Mouse (Mus musculus): ENCODE measurements around the gene Jak1.

The Jak1 gene

DNA sequence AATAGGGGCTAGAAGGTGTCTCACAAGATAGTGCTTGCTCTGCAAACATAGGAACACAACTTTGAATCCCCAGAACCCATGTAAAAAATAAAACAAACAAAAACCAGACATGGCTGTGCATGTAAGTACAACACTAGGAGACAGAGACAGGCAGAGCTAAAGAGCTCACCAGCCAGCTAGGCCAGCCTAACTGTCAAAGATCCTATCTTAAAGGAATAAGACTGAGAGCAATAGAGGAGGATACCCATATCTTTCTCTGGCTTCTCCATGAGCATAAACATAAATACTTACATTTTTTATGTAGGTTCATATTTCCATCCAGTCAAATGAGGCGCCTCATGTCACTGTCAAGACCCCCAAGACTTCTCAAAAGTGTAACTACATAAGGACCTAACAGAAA, 29.1 kb downstream of the Jak1 start:
- no peak for DNase-seq

DNA sequence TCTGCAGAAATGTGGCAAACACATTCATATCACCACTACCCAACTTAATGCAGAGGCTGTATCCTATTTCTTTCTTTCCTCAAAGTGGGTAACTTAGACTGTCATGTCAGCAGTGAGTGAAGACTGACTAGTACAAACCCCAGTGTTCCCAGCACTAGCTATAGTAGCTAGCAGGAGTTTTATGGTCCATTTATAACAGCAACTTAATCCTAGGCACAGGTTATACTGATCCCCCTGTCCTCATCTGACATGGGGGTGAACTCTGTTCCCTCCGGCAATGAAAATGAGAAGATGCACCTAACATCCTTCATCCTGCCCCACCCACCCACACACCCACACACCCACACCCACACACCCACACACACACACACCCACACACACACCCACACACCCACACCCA, 30.3 kb downstream of the Jak1 start:
- DNase-seq = no peak

DNA sequence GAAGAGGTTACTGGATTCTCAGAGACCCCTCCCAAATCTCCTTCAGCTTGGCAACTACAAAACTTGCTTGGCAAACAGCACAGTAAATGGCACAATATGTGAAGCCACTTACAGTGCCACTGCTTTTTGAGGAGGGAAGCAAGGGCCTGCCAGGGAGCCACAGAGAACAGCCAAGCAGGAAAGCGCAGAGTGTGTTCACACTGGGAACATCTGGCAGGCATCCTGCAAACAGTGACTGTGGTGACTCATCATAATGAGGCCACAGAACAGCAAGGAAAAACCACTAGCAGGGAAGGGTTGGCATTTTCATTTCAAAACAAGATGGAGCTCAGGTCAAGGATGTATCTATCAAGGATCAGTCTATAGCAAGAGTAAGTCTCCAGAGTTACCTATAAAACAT, 30.8 kb downstream of the Jak1 start:
- DNase-seq = peak; percentile 49

DNA sequence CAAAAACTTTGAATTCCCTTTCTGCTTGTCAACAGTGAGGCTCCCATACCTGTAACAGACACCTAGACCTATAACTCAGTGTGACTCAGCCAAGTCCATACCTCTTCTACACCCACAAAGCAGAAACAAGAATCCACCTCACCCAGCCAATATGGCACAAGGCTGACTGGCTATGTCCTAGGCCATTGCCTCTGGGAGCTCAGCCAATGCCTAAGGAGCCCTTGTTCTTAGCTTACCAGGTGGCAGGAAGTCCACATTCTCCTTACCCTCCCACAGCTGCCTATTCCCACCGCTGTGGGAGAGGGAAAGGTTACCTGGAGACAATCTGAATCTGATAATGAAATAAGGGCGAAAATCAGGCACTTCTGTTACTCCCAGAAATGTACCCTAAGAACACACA, 34.5 kb downstream of the Jak1 start:
- no peak for DNase-seq

DNA sequence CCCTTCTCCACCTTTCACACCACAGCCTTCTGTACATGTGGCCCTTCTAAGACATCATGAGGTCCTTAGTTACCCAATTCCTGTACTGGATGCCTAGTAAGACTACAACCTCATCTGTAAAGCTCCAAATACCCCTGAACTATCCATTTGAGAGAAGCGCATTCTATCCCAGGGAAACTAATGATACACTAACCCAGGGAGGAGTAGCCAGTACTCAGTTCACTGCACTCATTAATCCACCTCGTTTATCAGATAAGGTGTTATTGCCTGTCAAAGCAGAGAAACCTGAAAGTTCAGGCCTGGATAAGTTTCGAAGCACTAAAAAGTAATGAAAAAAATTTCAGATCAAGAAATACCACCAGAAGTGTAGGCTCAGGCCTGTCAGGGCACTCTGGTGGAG, 37.7 kb downstream of the Jak1 start:
- no peak for DNase-seq

DNA sequence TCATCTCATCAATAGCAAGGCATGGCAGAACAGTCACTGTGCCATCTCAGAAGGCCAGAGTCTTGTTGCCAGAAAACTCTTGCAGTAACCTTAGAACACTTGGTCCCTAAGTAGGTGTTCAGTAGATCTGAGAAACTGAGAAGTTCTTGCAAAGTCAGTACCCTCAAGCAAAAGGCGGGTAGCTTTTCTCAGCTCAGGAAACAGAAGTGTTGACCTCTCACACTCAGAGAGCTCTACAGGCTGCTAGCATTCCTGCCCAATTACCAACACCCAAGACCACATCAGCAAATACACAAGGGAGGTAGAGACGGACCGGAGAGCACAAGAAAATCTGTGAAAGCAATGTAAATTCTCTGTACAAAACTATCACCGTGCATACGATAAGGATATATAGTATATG, 39.1 kb downstream of the Jak1 start:
- no peak for DNase-seq

DNA sequence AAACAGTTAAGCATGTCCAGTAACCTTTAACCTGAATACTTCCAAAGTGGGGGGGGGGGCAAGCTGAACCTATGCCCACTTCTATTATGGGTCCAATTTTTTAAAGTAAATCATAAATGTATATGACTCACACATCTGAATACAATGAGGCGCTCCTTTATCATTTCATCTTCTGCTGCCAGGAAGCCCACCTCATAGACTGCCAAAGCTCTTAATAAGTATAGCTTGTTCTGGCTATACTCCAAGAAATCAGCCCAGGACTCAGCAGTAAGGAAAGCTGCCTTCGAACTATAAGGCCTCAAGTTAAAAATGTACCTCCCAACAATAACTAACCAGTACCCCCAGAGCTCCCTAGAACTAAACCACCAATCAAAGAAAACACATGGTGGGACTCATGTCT, 44.1 kb downstream of the Jak1 start:
- DNase-seq = no peak

DNA sequence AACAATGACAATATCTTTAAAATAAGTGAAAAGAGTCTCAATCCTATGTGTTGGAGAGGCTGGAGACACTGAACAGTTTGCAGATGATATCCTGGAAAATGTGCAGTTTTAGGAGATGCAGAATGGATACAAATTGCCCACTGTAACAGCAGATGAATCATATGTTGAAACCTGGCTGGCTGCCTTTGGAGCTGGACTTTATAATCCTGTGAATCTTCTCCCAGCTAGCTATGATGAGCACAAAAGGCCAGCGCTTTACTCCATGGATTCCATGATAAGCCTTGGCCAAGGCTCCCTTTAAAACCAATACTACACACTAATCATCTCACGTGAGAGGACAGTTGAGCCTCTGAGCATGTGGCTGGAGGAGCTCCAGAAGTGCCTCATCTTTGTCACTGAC, 45.2 kb downstream of the Jak1 start:
- no peak for DNase-seq

DNA sequence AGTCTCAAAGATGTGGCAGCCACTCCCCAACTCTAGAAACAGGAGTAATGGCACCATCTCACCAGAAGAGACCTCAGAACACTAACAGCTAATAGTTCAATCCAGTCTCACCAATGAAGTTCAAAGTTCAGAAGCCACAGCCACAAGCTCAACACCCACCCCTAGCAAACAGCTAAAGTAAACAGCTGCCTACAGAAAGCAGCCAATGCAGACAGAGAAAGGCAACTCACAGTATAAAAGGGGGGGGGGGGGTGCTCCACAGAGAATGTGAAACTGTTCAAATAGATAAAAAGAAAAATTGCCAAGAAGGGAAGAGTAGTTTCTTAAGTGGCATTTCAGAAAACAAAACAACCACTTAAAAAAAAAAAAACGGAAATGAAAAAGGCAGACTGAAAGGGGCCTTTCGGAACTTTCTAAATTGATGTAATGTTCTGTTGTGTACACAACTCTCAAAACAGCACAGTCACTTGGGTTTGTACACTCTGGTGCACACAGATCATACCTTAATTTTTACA, 48.0 kb downstream of the Jak1 start:
- DNase-seq = no peak

DNA sequence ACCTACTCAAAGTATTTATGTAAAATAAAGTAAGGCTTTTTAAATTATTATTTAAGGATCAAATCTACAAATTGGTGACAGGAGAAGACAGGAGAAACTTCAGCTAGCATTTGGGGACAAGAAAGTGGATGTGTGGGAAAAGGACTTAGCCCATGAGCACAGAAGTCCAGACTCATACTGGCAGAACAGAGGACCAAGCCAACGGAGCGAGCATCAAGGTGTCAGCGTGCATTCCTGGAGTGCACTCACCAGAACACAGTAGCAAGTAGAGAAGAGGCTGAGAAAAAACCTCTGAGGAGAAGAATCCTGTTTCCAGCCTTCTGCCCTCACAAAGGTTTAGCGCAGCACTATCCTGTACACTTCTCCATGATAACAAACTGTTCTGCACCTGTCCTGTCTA, 48.8 kb downstream of the Jak1 start:
- DNase-seq = peak; percentile 68

DNA sequence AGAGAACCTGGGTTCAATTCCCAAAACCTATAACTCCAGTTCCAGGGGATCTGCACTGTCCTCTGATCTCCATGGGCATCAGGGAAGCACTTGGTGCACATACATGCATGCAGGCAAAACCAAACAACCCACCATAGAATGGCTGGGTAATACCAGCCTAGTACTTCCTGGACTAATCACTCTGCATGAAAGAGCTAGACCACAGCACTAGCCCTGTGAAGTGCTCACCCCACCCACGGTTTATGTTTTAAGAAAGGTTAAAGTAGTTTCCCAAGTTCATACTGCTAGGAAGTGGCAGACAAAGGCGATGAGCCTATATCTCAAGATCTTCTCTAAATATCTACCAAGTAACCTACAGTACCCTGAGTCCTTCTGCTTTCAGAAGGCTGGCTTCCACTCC, 51.6 kb downstream of the Jak1 start:
- no peak for DNase-seq

DNA sequence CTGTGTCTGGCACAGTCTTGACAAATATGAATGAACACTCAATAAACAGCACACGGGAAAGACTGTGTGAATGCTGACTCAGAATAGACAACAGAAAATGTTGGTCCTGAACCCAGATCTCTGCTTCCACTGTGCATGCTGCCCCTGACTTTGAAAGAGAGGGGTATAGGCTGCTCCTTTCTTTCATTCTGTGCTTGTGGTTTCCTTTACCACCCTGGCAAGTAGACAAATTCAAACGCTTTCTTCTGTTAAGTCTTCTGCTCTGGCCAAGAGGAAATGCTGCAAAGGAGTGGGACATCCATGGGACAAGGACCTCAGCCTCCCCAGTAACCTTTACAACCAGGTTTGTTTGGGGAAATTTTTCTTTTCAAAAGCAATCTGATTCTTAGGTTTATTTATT, 57.6 kb downstream of the Jak1 start:
- no peak for DNase-seq

DNA sequence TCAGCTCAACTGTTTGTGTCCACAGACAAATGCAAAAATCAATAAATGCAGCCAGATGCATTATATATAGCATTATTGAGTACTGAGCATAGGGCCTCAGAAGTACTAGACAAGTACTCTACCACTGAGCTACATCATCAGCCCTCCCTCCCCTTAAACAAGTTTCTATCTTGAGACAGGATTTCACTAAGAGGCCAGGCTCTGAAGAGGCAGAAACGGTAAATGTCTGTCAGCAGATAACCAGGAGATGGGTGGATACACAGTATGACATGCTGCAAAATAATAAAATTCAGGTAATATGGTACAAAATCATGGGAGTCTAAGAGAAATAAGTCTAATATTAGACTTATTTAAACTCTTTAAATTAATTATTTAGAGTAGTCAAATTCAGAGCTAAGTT, 61.6 kb downstream of the Jak1 start:
- no peak for DNase-seq

DNA sequence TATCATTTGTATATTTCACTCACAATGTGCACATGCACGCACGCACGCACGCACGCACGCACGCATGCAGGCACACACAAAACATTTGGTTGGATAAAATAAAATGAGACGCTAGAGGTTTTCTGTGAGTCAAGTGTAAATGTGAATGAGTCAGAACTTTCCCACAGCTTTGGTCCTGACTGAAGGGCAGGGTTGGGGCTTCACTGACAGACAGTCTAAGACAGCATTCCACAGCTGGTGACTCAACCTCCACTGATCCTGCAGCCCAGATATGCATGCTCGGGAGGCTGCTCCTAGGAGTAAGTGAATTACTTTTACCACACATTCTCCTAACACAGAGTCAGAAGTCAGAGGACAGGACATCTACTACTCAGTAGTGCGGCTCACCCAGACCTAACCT, 62.5 kb downstream of the Jak1 start:
- no peak for DNase-seq

DNA sequence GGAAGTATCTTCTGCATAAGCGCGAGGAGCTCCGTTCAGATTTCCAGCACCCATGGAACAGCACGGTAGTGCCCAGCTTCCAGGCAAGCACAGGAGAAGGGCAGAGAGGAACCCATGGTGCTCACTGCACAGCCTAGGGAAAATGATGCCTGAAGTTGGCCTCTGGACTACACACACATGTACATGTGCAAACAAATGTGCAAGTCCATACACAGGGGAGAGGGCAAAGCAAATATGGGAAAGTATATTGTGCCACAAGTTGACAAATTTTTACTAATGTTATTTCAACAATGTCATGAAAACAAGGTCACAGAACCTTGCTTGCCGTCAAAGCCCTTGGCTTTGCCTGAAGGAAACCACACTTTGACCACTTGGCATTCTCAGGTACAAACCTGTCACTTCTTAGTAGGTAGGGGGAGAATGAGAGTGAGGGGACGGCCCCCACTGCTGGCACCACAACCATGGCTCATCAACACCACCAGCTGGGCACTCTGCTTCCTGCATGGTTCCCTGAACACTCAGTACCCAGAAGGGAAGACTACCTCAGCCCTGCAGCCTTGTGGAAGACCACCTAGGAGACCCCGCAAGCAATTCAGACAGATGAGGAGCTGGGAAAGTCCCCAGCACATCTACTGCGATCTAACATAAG, 65.5 kb downstream of the Jak1 start:
- DNase-seq = no peak

DNA sequence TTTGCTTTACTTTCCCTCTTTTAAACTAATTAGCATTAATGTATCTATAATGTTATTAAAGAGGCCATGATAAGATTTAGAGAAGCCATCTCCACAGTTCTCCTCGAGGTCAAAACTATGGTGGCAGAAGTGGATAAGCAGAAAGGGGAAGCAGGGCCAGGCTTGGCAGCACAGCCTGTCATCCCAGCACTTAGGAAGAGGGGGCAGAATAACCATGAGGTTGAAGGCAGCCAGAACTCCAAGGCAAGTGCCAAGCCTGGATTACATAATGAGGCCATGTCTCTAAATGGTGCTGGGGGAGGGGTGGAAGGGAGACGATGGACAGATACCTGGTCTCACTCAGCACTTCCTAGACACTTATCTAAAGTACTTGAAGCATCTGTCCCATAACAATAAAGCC, 66.7 kb downstream of the Jak1 start:
- DNase-seq = peak; percentile 77

DNA sequence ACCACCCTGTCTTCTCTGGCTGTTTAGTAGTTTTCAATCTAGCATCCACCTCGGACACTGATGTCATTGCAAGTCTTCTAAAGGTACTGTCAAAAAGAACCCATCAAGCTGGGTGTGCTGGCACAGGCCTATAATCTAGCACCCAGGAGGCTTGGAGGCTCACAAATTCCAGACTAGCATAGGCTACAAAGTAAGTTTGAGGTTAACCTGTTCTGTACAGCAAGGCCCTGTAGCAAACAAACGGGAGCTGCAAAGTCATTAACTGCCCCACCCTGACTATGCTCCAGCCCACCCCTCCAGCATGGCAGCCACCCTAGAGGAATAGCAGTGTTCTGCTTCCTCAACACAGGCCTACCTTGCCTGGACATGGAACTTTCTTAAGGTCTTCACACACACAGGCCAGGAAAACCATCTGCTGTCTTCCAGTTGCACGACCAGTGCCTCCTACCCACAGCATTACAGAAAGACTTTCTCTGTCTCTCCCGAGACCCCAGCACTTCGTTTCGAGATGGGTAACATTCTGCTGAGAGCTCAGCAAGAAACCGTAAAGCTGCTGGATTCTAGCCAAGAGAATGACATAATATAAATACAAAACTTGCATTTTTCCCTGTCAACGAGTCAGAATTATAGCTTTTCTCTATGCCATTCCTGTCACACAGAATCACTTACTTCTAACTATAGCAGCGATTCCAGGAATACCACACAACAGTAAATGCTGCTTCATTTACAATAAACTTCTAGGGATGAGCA, 67.5 kb downstream of the Jak1 start:
- no peak for DNase-seq

DNA sequence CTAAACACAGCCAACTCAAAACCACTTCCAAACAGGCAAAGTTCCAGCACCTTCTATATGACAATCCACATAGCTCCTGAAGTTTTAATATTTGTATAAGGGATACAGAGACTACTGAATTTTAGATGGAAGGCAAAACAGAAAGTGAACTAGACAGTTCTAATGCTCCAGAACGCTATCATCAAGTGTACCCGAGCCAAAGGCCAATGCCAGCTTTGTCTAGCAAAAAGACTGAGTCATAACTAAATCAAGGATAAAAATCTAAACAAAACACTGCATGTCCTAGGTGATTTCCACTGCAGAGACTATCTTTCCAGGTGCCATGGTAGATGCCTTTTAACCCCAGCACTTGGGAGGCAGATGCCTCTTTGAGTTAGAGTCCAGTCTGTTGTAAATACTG, 68.7 kb downstream of the Jak1 start:
- DNase-seq = no peak

DNA sequence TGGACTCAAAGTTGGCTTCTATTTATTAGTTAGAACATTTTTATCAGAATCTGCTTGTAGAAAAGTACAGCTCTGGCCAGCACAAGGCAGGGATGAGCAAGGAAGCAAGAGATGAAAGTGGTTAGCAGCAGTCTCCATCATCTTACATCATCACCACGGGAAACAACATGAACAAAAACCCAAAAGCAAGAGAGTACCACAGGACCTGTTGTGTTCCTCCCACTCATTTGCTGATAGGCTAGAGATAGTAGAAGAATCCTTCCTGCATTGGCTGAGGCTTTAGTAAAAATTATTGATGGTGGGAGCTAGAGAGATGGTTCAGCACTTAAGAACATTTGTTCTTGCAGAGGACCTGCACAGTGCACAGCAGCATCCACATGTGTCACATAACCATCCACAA, 70.9 kb downstream of the Jak1 start:
- no peak for DNase-seq

DNA sequence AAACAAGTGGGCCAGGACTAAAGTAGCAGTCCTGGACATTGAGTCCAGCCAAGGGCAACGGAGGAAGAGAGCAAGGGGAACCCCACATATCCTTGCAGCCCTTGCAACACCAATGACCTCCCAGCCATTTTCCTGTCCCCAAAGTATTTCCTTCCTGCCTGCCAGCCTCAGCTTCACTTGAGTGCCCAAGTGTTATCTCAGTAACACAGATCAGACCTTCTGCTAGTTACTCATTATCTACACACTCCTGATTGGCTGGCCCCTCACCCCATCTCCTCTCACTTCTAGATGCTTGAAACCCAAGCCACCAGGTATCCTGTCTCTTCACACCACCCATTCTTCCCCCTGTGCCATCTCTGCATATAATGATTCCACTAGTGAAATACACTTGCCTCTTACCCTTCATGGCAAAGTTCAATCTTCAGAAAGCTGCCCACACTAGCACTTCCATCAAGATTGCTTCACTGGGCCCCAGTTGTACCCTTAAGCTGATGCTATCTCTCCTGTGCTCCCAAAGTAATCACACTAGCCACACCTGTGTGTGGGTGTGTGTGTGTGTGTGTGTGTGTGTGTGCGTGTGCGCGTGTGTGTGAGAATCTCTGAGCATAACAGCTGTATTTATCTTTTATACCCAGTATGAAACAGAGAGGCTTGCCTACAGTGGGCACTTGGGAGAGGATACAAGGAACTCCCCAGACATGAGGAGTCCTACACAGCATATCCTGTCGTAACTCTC, 72.7 kb downstream of the Jak1 start:
- DNase-seq = peak; percentile 33

DNA sequence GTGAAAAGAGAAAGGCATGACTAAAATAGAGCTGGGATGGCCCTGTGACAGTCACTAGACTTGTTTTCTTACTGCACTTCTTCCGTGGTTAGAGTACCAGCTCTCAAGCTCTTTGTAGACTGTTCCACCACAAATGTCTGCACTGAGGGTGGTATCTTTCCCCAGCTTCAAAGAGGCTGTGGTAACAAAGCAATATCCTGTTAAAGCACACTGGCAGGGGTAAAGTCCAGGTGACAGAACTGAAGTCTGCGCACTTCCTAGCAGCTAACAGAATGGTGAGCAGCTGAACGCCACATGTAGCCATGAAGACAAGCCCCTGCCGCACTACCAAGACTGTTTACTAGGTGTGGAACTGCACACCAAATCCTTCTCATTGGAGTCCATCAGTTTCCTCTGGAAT, 77.7 kb downstream of the Jak1 start:
- no peak for DNase-seq

DNA sequence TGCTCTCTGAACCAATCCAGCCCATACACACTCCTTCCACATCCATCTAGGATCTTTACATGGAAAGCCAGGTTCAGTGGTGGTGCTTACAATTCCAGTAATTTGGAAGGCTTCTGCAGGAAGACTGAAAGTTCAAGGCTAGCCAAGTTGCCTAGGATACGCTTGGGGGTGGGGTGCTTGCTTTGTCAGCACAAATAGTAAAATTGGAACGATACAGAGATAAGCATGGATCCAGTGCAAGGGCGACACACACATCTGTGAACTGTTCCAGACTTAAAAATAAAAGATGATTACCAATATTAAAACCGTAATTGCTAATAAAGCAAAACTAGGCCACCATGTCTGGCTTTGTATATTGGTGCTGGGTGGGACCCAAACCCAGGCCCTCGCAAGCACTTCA, 78.5 kb downstream of the Jak1 start:
- no peak for DNase-seq

DNA sequence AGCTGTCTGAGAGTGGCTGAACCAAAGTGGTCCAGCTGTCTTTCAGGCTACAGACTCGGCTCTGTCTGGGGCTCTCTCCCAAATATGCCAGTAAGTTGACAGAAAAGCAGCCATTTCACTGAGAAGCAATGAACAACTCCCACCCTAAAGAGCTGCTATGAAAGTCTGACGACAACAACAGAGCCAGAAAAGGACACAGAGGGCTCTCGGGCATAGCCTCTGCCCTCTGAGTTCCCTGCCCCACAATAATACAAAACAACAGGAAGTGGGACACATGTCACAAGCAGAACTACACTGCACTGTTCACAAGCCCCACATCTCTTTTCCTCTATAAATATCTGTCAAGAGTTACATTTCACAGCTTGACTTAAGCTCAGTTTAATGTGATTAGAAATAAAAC, 79.9 kb downstream of the Jak1 start:
- DNase-seq = no peak

DNA sequence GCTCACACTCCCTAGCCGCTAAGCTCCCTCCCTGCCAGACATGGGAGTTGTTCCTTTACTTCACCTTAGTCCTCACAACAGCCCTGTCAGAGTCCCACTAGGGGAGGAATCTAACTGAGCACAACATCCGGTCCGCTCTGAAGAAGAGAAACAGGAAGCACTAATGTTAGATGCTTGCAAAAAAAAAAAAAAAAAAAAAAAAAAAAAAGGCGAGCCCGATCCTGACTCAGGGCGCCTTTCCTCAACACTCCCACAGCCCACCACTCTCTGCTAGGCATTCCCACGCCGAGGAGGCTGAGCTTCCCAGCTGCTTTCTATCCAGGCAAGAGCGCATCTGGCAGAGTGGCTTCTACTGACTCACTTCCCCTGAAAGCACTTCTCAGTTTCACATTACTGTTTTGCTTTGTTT, 82.5 kb downstream of the Jak1 start:
- no peak for DNase-seq

All from kidney, adult 11 months (tissue).